Comparison of ENCODE assay signal across 12 mouse cellular contexts in the genomic region with DNA sequence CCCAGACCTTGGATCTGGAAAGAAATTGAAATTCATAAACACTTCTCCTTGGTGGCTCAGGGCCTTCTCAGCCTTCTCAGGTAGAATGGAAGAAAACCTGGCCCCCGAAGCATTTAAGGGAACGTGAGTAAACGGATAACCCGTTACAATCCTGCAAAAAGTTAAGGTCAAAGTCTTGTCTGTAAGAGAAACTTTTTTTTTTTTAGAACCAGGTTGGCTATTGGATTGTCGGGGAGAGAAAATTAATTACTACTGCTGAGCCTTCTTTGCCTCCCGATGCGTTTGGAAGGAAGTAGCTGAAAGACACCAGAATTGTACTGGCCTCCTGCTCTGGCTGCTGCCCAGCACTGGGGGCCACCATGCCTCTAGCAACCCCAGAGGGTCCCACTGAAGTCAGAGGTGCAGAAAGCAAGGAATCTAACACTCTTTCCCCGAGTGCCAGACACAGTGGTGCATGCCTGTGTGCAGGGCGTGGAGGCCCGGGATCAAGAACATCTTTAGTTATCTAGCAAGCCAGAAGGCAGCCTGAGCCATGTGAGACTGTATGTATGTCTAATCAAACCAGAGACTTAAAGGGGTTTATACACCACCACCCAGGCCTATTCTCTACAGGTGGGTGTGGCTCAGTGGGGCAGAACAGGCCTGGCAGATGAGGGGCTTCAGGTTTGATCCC.
A peak's percentile ranks its signal among the peaks of the same experiment; 100 is the strongest.
DNase-seq lines count a peak whose midpoint lies in the region; ATAC-seq and TF ChIP-seq lines count a peak whose summit lies in the region.
"Had no signal": no experiment of that assay in that cellular context is flagged by ENCODE, and none has a peak within 500 bp of the region (broad histone marks: within the 10 kb centered on the region; RNA-seq: fewer than 3 reads in every experiment).

No protein-coding gene starts in this region.

- H3K36me3 ChIP-seq in heart, embryonic 13.5 days = no peaks in the 10 kb centered on the region
- peaks cover under 1% of the 10 kb centered on the region; the same call in 1 of the 2 replicates for H3K36me3 ChIP-seq in midbrain, embryonic 10.5 days
- H3K36me3 ChIP-seq in midbrain, postnatal 0 days (ENCODE audit: insufficient read depth, low read length) = no peaks in the 10 kb centered on the region
- no peaks in the 10 kb centered on the region for H3K36me3 ChIP-seq in liver, embryonic 12.5 days
- no peaks in the 10 kb centered on the region for H3K36me3 ChIP-seq in stomach, embryonic 16.5 days (ENCODE audit: control insufficient read depth, insufficient read depth, low read length)

- peak overlapping the region; percentile 48; the same call in 1 of the 2 replicates for H3K27ac ChIP-seq in heart, embryonic 13.5 days (replicated peaks)
- H3K27ac ChIP-seq in midbrain, embryonic 10.5 days (replicated peaks) = peak overlapping the region; percentile 58; the same call in 1 of the 2 replicates
- no peak overlapping the region for H3K27ac ChIP-seq in midbrain, postnatal 0 days (ENCODE audit: low read depth, low read length)
- peak overlapping the region; percentile 90 for H3K27ac ChIP-seq in liver, embryonic 12.5 days
- no peak overlapping the region for H3K27ac ChIP-seq in stomach, embryonic 16.5 days (ENCODE audit: low read length)
- H3K27ac ChIP-seq: hindbrain, embryonic 14.5 days had no signal

- 52% methylated on average over 10 of the region's 10 CpGs for WGBS in heart, embryonic 13.5 days
- WGBS in midbrain, embryonic 10.5 days = 91% methylated on average over 10 of the region's 10 CpGs
- 85% methylated on average over 10 of the region's 10 CpGs for WGBS in midbrain, postnatal 0 days
- WGBS in liver, embryonic 12.5 days (ENCODE audit: insufficient replicate concordance) = 44% methylated on average over 10 of the region's 10 CpGs
- WGBS in stomach, embryonic 16.5 days = 57% methylated on average over 10 of the region's 10 CpGs

- H3K9me3 ChIP-seq in heart, embryonic 13.5 days = no peaks in the 10 kb centered on the region; the same call in 1 of the 2 replicates
- no peaks in the 10 kb centered on the region for H3K9me3 ChIP-seq in midbrain, embryonic 10.5 days (replicated peaks)
- H3K9me3 ChIP-seq in midbrain, postnatal 0 days (ENCODE audit: low read length) = no peaks in the 10 kb centered on the region
- 0 out of 2 replicates have a peak, but pooled peaks cover 3% of the 10 kb centered on the region for H3K9me3 ChIP-seq in liver, embryonic 12.5 days (replicated peaks)
- no peaks in the 10 kb centered on the region for H3K9me3 ChIP-seq in stomach, embryonic 16.5 days (replicated peaks; ENCODE audit: control insufficient read depth, low read length)

- TF ChIP-seq CTCF in midbrain, postnatal 0 days (IDR thresholded peaks at IDR 0.05) = no peak

- H3K4me1 ChIP-seq in heart, embryonic 13.5 days = peaks cover 16% of the 10 kb centered on the region
- peaks cover 14% of the 10 kb centered on the region for H3K4me1 ChIP-seq in midbrain, embryonic 10.5 days
- H3K4me1 ChIP-seq in midbrain, postnatal 0 days (ENCODE audit: insufficient read depth, low read length) = 0 out of 2 replicates have a peak, but pooled peaks cover 4% of the 10 kb centered on the region
- peaks cover 86% of the 10 kb centered on the region for H3K4me1 ChIP-seq in liver, embryonic 12.5 days
- H3K4me1 ChIP-seq in stomach, embryonic 16.5 days (ENCODE audit: control insufficient read depth, insufficient read depth, low read length) = no peaks in the 10 kb centered on the region

- H3K4me3 ChIP-seq in heart, embryonic 13.5 days = no peak overlapping the region
- no peak overlapping the region for H3K4me3 ChIP-seq in midbrain, embryonic 10.5 days
- H3K4me3 ChIP-seq in midbrain, postnatal 0 days (ENCODE audit: low read depth, low read length) = no peak overlapping the region
- peak overlapping the region; percentile 35; the same call in 1 of the 2 replicates for H3K4me3 ChIP-seq in liver, embryonic 12.5 days
- no peak overlapping the region for H3K4me3 ChIP-seq in stomach, embryonic 16.5 days (replicated peaks; ENCODE audit: low read length)

- peak overlapping the region; percentile 34; the same call in 1 of the 2 replicates for H3K4me2 ChIP-seq in heart, embryonic 13.5 days
- no peak overlapping the region for H3K4me2 ChIP-seq in midbrain, postnatal 0 days (ENCODE audit: low read depth, low read length, poor library complexity, severe bottlenecking)
- peak overlapping the region; percentile 68 for H3K4me2 ChIP-seq in liver, embryonic 12.5 days
- no peak overlapping the region for H3K4me2 ChIP-seq in stomach, embryonic 16.5 days (ENCODE audit: low read depth, low read length)
- H3K4me2 ChIP-seq: hindbrain, embryonic 14.5 days; lung, embryonic 14.5 days had no signal

- intact Hi-C loops in heart, postnatal 14 days (cut with DNase I) = no loop called here
- intact Hi-C loops in gastrocnemius, postnatal 14 days (cut with DNase I; ENCODE audit: low total_unique reads) = no loop called here

- H3K9ac ChIP-seq in heart, embryonic 13.5 days = no peak overlapping the region
- H3K9ac ChIP-seq in midbrain, postnatal 0 days (replicated peaks; ENCODE audit: low read length, poor library complexity, severe bottlenecking) = no peak overlapping the region
- H3K9ac ChIP-seq in liver, embryonic 12.5 days = peak overlapping the region; percentile 48
- no peak overlapping the region for H3K9ac ChIP-seq in stomach, embryonic 16.5 days (ENCODE audit: low read length)
- H3K9ac ChIP-seq: hindbrain, embryonic 14.5 days; lung, embryonic 14.5 days had no signal

- no peak for ATAC-seq in heart, embryonic 13.5 days (ENCODE audit: extremely low read depth, insufficient number of reproducible peaks, low FRiP score, low TSS enrichment)
- no peak for ATAC-seq in midbrain, postnatal 0 days (ENCODE audit: low FRiP score)
- peak; percentile 100 for ATAC-seq in liver, embryonic 12.5 days
- peak; percentile 29; the same call in 1 of the 2 replicates for ATAC-seq in stomach, embryonic 16.5 days (ENCODE audit: insufficient read depth, low FRiP score)

- H3K27me3 ChIP-seq in heart, embryonic 13.5 days (replicated peaks) = no peaks in the 10 kb centered on the region
- no peaks in the 10 kb centered on the region for H3K27me3 ChIP-seq in midbrain, embryonic 10.5 days (ENCODE audit: low read depth, poor library complexity, severe bottlenecking)
- no peaks in the 10 kb centered on the region for H3K27me3 ChIP-seq in midbrain, postnatal 0 days (ENCODE audit: insufficient read depth, low read length)
- H3K27me3 ChIP-seq in liver, embryonic 12.5 days (replicated peaks) = no peaks in the 10 kb centered on the region
- no peaks in the 10 kb centered on the region for H3K27me3 ChIP-seq in stomach, embryonic 16.5 days (ENCODE audit: control insufficient read depth, insufficient read depth, low read length)

- no peak for DNase-seq in heart, postnatal 14 days
- DNase-seq in midbrain, embryonic 10.5 days (ENCODE audit: low spot score) = no peak
- DNase-seq in midbrain, postnatal 0 days (ENCODE audit: low spot score) = no peak
- DNase-seq in gastrocnemius, adult 8-10 months (ENCODE audit: low spot score in 2 of 2) = no peak
- no peak for DNase-seq in gastrocnemius, postnatal 14 days
- DNase-seq: B cell, adult 2 months; lung, embryonic 14.5 days; thymus, postnatal 14 days had no signal

Comparison
In these comparisons a context has a peak if more than half of its experiments do, and no peak if none do; other contexts are left out.
1. H3K27ac ChIP-seq: peak in heart, embryonic 13.5 days (single experiment), midbrain, embryonic 10.5 days (single experiment) and liver, embryonic 12.5 days (single experiment); none in midbrain, postnatal 0 days (single experiment) and stomach, embryonic 16.5 days (single experiment).
2. ATAC-seq: peak in liver, embryonic 12.5 days (single experiment) and stomach, embryonic 16.5 days (single experiment); none in heart, embryonic 13.5 days (single experiment) and midbrain, postnatal 0 days (single experiment).
3. H3K4me2 ChIP-seq: peak in heart, embryonic 13.5 days (single experiment) and liver, embryonic 12.5 days (single experiment); none in midbrain, postnatal 0 days (single experiment) and stomach, embryonic 16.5 days (single experiment).